Mouse (Mus musculus) embryonic fibroblast, embryonic 13.5 days (primary cell): ENCODE data around the gene Slc37a3.
"Not testable (repeated sequence)": the region's sequence is repeated elsewhere in the genome, so short reads cannot be mapped to it uniquely, and the experiment has no call there.

Source experiments
- CTCF ChIP-seq: IDR thresholded peaks from 2 replicates; pipeline ENCODE4 v1.5.1; 2011; ENCODE audit warnings: mild to moderate bottlenecking, control low read depth, low read length, moderate library complexity, borderline replicate concordance; ENCODE audit not compliant: insufficient read depth
- POLR2A ChIP-seq: IDR thresholded peaks from 2 replicates; pipeline ENCODE4 v1.6.1; 2011; ENCODE audit warnings: low read depth, mild to moderate bottlenecking, control low read depth, low read length, moderate library complexity

GRCm38 (mm10) chr6:39359207-39359606 lies 18.3 kb downstream of the Slc37a3 start:
- TF ChIP-seq CTCF, POLR2A: not testable (repeated sequence)
